Mouse (Mus musculus): ENCODE measurements around the gene Topors. TPM values are rescaled to one million over a fixed set of nuclear protein-coding genes. Genes with fewer than 3 reads are reported as not detected.

The Topors gene
- polyA plus RNA-seq, 1 experiment from 2014 or later = 14.1 TPM

- no peaks in the 10 kb centered on the region for H3K27me3 ChIP-seq
- ATAC-seq (ENCODE audit: insufficient read depth) = no peak
- H3K9ac ChIP-seq = no peak overlapping the region
- no peak overlapping the region for H3K27ac ChIP-seq (replicated peaks)
- no peak overlapping the region for H3K4me2 ChIP-seq
- peaks cover 6% of the 10 kb centered on the region for H3K4me1 ChIP-seq (replicated peaks)
- no peak overlapping the region for H3K4me3 ChIP-seq (replicated peaks)
- no peaks in the 10 kb centered on the region for H3K9me3 ChIP-seq (replicated peaks)
- 31% methylated on average over 8 of the region's 8 CpGs for WGBS (ENCODE audit: insufficient replicate concordance)
- no peaks in the 10 kb centered on the region for H3K36me3 ChIP-seq (replicated peaks)
These were observed 25.6 kb downstream of the Topors start for GRCm38 (mm10) chr4:40244035-40244434.

DNA sequence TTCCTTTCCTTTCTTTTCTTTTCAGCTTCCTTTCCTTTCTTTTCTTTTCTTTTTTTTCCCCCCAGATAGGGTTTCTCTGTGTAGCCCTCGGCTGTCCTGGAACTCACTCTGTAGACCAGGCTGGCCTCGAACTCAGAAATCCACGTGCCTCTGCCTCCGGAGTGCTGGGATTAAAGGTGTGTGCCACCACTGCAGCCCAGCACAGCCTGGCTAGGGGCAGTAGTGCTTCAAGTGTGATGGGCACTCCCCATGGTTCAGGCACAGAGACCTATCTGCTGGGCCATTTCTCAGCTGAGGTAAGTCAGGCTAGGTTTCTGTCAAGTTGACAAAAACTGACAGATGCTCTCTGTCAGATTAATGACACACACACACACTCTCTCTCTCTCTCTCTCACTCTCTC, 26.6 kb downstream of the Topors start:
- ATAC-seq (ENCODE audit: insufficient read depth) = no peak
- Histone ChIP-seq H3K4me2 (no peak overlapping the region), H3K4me3 (replicated peaks) (no peak overlapping the region), H3K27ac (replicated peaks) (no peak overlapping the region), H3K4me1 (replicated peaks) (peaks cover 14% of the 10 kb centered on the region), H3K27me3 (no peaks in the 10 kb centered on the region), H3K9me3 (replicated peaks) (no peaks in the 10 kb centered on the region), H3K36me3 (replicated peaks) (no peaks in the 10 kb centered on the region), H3K9ac (no peak overlapping the region)
- 71% methylated on average over 4 of the region's 4 CpGs for WGBS (ENCODE audit: insufficient replicate concordance)

DNA sequence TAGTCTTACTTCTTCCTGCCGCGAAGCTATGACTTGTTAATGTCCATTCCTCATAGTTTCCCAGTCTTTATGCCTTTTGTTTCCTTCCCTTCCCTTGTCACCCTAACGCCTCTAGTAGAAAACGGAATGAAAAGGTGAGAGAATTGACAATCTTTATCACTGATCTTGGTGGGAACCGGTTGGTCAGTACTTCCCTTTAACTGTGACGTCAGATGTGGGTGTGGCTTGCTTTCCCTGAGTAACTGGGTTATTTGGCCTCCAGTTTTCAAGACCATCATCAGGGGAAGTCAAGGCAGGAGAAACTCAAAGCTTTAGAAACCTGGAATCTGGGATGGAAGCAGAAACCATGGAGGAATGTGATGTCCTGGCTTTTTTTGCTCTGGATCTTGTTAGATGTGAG, 27.7 kb downstream of the Topors start:
- Histone ChIP-seq H3K4me1 (replicated peaks) (peaks cover 14% of the 10 kb centered on the region), H3K9me3 (replicated peaks) (no peaks in the 10 kb centered on the region), H3K4me2 (no peak overlapping the region), H3K4me3 (replicated peaks) (no peak overlapping the region), H3K9ac (no peak overlapping the region), H3K27ac (replicated peaks) (no peak overlapping the region), H3K36me3 (replicated peaks) (no peaks in the 10 kb centered on the region), H3K27me3 (no peaks in the 10 kb centered on the region)
- ATAC-seq (ENCODE audit: insufficient read depth) = no peak
- WGBS (ENCODE audit: insufficient replicate concordance) = 44% methylated on average over 6 of the region's 6 CpGs

DNA sequence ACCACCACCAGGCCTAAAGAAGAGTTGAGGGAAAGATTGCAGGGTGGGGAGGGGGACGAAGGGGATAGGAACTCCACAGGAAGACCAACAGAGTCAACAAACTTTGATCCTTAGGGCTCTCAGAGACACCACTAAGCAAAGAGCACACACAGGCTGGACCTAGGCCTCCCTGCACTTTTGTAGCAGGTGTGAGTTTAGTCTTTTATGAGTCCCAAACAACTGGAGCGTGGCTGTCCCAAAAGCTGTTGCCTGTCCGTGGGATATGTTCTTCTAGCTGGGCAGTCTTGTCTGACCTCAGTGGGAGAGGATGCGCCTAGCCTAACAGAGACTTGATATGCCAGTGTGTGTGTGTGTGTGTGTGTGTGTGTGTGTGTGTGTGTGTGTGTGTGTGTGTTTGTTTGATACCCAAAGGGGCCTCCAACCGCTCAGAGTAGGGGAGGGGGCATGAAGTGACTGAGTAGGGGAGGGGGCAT, 29.3 kb downstream of the Topors start:
- no peak overlapping the region for H3K27ac ChIP-seq (replicated peaks)
- no peak overlapping the region for H3K9ac ChIP-seq
- H3K4me1 ChIP-seq (replicated peaks) = peaks cover 14% of the 10 kb centered on the region
- no peaks in the 10 kb centered on the region for H3K9me3 ChIP-seq (replicated peaks)
- H3K36me3 ChIP-seq (replicated peaks) = no peaks in the 10 kb centered on the region
- WGBS (ENCODE audit: insufficient replicate concordance) = 36% methylated on average over 5 of the region's 5 CpGs
- H3K4me2 ChIP-seq = peak overlapping the region; percentile 76
- peak; percentile 19; the same call in 1 of the 2 replicates for ATAC-seq (ENCODE audit: insufficient read depth)
- H3K4me3 ChIP-seq (replicated peaks) = peak overlapping the region; percentile 67
- H3K27me3 ChIP-seq = no peaks in the 10 kb centered on the region

DNA sequence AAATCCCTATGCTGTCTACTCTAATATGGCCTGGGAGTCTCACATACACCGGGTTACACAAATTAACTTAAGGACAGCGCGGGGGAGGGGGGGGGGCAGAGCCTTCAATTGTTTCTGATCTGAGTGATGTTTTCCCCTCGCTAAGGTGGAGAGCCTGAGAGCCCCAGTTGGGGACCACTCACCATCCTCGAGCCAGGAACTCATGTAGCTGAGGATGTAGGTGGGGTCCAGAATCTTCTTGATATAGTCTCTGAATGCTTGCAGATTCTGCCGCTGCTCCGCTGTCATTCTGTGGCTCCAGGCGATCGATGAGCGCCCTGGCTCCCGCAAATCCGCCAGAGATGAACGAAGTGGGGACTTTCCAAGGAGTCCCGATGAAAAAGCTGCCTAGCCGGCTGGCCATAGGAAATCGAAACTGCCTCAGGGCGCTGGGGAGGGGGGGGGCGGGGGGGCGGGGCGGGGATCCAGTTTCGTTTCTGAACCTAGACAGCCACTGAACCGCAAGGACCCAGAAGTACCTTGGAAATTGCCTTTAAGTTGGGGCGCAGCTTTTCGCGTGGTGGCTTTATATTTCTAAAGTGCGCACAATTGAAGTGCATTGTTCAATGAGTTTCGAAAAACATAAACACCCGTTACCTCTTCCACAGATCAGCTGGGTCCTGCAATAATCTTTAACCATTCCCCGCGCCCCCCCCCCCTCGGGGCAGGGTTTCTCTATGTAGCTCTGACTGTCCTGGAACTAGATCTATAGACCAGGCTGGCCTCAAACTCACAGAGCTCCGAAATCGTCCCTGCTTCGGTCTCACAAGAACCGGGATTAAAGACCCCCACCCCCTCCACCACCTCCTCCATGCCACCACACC, 30.0 kb downstream of the Topors start, which contains the start of gene Ddx58:
Gene Ddx58, minus strand, starts transcription at position 420 of the 863 bp plus-strand sequence.
- 3% methylated on average over 35 of the region's 35 CpGs for WGBS (ENCODE audit: insufficient replicate concordance)
- H3K4me3 ChIP-seq (replicated peaks) = peak within 1 kb of the TSS; percentile 67
- no peaks in the 10 kb centered on the region for H3K9me3 ChIP-seq (replicated peaks)
- peak within 1 kb of the TSS; percentile 48 for H3K27ac ChIP-seq (replicated peaks)
- no peaks in the 10 kb centered on the region for H3K36me3 ChIP-seq (replicated peaks)
- peaks cover 14% of the 10 kb centered on the region for H3K4me1 ChIP-seq (replicated peaks)
- H3K27me3 ChIP-seq = no peaks in the 10 kb centered on the region
- ATAC-seq (ENCODE audit: insufficient read depth) = peak; percentile 61; the same call in 1 of the 2 replicates
- peak within 1 kb of the TSS; percentile 36 for H3K9ac ChIP-seq
- peak within 1 kb of the TSS; percentile 76 for H3K4me2 ChIP-seq

DNA sequence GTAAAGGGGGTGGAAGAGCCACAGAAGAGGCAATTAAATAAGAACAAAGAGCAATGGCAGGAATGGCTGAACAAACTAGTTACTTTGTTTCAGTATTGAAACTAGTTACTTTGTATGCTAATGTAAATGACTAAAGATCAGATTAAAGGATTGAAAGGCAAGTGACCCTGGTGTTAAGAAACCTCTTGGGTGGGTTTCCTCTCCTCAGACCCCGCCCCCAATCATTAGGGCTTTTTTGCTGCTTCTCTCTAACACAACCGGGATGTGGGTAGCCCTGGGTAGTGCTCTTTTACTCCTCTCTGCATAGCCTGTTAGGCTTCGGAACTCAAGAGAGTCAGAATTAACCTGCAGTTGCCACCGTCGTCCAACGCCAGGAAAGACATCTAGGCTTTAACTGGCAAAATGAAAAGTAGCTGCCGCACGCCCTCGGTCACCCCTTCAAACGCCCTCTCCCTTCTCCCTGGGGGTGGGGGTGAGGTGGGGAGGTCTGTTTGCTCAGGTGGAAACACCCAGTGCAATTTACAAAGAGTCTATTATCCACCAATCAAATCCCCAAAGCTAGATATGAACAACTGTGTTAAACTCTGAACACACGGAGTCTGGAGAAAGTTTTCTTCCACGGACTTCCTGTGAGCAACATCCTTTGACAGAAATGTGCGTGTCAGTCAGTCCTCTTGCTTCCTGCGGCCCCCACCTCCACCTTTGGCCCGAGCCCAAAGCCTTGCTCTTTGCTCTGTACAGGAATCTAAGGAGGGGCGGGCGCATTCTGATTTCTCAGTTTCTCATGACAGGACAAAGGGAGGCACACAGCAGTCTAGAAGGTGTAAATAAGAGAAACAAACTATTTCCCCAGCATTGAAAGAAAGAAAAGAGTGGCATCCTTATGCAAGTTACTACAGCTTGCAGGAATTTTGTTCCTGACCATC, 30.9 kb downstream of the Topors start:
- no peaks in the 10 kb centered on the region for H3K27me3 ChIP-seq
- ATAC-seq (ENCODE audit: insufficient read depth) = peak; percentile 49
- H3K4me2 ChIP-seq = peak overlapping the region; percentile 76
- no peaks in the 10 kb centered on the region for H3K9me3 ChIP-seq (replicated peaks)
- 3% methylated on average over 17 of the region's 17 CpGs for WGBS (ENCODE audit: insufficient replicate concordance)
- H3K4me1 ChIP-seq (replicated peaks) = peaks cover 14% of the 10 kb centered on the region
- H3K9ac ChIP-seq = peak overlapping the region; percentile 36
- peak overlapping the region; percentile 67 for H3K4me3 ChIP-seq (replicated peaks)
- H3K36me3 ChIP-seq (replicated peaks) = no peaks in the 10 kb centered on the region
- H3K27ac ChIP-seq (replicated peaks) = peak overlapping the region; percentile 48

DNA sequence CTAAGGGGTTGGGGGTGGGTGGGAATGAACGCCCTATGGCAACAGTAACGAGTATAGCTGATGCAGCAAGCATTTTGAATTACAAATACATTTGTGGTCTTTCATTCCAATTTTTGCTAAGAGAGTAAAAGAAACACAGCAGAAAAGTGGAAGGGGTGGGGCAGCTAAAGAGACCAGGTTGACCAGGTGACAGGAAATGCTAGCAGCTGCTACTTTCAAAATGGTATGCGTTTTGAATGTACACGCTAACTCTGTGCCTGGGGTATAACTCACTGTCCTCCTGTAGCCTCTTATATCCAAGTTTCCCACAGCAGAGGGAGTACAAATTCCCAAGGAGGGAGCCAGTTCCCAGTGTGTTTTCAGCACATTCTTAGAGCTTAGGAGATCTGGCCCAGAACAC, 32.8 kb downstream of the Topors start:
- 66% methylated on average over 4 of the region's 4 CpGs for WGBS (ENCODE audit: insufficient replicate concordance)

DNA sequence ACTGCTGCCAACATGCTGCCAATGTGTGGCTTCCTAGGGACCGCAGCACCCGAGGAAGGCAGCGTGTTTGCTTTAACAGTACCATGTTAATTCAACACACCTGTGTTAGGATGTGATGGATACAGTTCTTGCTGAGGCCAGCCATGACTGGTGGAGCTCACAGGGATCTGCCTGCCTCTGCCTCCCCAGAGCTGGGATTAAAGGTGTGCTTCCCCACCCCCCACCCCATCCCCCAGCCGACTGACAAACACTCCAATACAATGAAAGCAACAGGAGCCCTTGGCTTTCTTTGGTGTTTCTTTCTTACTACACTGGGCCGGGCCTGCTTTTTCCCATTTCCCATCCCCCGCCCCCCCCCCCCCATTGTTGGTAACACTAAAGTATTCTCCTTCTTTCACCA, 35.4 kb downstream of the Topors start:
- WGBS (ENCODE audit: insufficient replicate concordance) = 70% methylated on average over 6 of the region's 6 CpGs
- Histone ChIP-seq H3K4me1 (replicated peaks) (peaks cover 10% of the 10 kb centered on the region), H3K4me3 (replicated peaks) (no peak overlapping the region), H3K36me3 (replicated peaks) (no peaks in the 10 kb centered on the region), H3K4me2 (no peak overlapping the region), H3K27ac (replicated peaks) (no peak overlapping the region), H3K27me3 (no peaks in the 10 kb centered on the region), H3K9me3 (replicated peaks) (no peaks in the 10 kb centered on the region), H3K9ac (no peak overlapping the region)
- ATAC-seq (ENCODE audit: insufficient read depth) = no peak

More for the DNA sequence above, 32.8 kb downstream of the Topors start:
- Histone ChIP-seq H3K36me3 (replicated peaks) (no peaks in the 10 kb centered on the region), H3K27me3 (no peaks in the 10 kb centered on the region), H3K9me3 (replicated peaks) (no peaks in the 10 kb centered on the region), H3K4me2 (no peak overlapping the region), H3K9ac (no peak overlapping the region), H3K4me3 (replicated peaks) (no peak overlapping the region), H3K4me1 (replicated peaks) (peaks cover 14% of the 10 kb centered on the region), H3K27ac (replicated peaks) (no peak overlapping the region)
- ATAC-seq (ENCODE audit: insufficient read depth) = no peak

- H3K27me3 ChIP-seq = no peaks in the 10 kb centered on the region
- WGBS (ENCODE audit: insufficient replicate concordance) = 56% methylated on average over 7 of the region's 7 CpGs
- H3K4me1 ChIP-seq (replicated peaks) = no peaks in the 10 kb centered on the region
- no peak for ATAC-seq (ENCODE audit: insufficient read depth)
- no peaks in the 10 kb centered on the region for H3K9me3 ChIP-seq (replicated peaks)
- H3K4me3 ChIP-seq (replicated peaks) = no peak overlapping the region
- no peak overlapping the region for H3K4me2 ChIP-seq
- H3K27ac ChIP-seq (replicated peaks) = no peak overlapping the region
- no peaks in the 10 kb centered on the region for H3K36me3 ChIP-seq (replicated peaks)
- no peak overlapping the region for H3K9ac ChIP-seq
These were observed 36.5 kb downstream of the Topors start for GRCm38 (mm10) chr4:40233062-40233664.

- ATAC-seq (ENCODE audit: insufficient read depth) = no peak
- Histone ChIP-seq H3K4me1 (replicated peaks) (no peaks in the 10 kb centered on the region), H3K36me3 (replicated peaks) (0 out of 2 replicates have a peak, but pooled peaks cover 3% of the 10 kb centered on the region), H3K27ac (replicated peaks) (no peak overlapping the region), H3K9me3 (replicated peaks) (no peaks in the 10 kb centered on the region), H3K4me2 (no peak overlapping the region), H3K4me3 (replicated peaks) (no peak overlapping the region), H3K9ac (no peak overlapping the region), H3K27me3 (no peaks in the 10 kb centered on the region)
- 80% methylated on average over 6 of the region's 6 CpGs for WGBS (ENCODE audit: insufficient replicate concordance)
These were observed 39.9 kb downstream of the Topors start for GRCm38 (mm10) chr4:40229723-40230122.

All from liver, embryonic 15.5 days (tissue).